Mouse (Mus musculus): ENCODE data around the gene Gm17387. TPM values are rescaled to one million over a fixed set of nuclear protein-coding genes. Genes with fewer than 3 reads are reported as not detected.
A peak's percentile ranks its signal among the peaks of the same experiment; 100 is the strongest.
"Not testable (repeated sequence)": the region's sequence is repeated elsewhere in the genome, so short reads cannot be mapped to it uniquely, and the experiment has no call there.

The Gm17387 gene
- polyA plus RNA-seq, 1 experiment from 2014 or later: not detected

DNA sequence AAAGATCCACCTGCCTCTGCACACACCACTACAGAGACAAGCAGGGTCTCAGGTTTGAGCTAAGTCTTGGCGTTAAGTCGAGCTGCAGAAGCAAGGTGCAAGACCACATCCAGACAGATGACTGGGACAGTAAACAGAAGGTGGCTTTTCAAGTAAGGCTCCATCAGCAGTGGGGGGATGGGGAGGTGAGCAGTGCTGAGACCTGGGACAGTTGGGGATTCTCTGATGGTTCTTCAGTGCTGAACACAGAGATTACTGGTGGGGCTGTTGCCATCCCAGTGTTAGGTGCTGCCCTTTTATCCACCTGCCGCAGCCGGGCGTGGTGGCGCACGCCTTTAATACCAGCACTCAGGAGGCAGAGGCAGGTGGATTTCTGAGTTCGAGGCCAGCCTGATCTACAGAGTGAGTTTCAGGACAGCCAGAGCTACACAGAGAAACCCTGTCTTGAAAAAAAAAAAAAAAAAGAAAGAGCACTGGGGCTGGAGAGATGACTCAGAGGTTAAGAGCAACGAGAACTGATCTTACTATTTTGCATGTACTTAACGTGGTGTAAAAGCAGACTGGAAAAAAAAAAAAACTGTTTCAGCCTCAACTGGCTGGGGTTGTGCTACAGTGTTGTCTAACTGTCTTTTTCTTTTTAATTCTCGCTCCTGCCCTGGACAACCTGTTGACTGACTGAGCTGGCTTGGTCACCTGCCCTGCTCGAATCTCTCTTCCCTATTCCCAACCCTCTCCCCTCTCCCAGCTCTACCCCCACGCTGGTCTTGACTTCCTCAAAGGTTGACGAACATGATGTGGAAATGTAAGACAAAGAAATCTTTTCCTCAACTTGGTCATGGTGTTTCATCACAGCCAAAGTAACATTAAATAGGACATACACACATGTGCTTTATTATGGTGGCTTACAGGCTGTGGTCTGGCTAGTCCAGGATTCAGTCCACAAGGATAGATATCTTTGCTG is 7.2 kb upstream of the Gm17387 start:
- Histone ChIP-seq H3K27ac (no peak overlapping the region), H3K27me3 (no peaks in the 10 kb centered on the region)
- 74% methylated on average over 14 of the region's 14 CpGs for WGBS

GRCm38 (mm10) chr7:141024865-141025838 is 3.8 kb upstream of the Gm17387 start:
- H3K4me1 ChIP-seq: 0 out of 2 replicates have a peak, but pooled peaks cover 4% of the 10 kb centered on the region
- no peaks in the 10 kb centered on the region for H3K9me3 ChIP-seq
- 47% methylated on average over 6 of the region's 6 CpGs for WGBS
- ATAC-seq (ENCODE audit: borderline replicate concordance, extremely low read depth, low FRiP score, low TSS enrichment): no peak
- H3K9ac ChIP-seq: no peak overlapping the region
- no peak overlapping the region for H3K4me3 ChIP-seq
- no peak overlapping the region for H3K4me2 ChIP-seq
- no peak overlapping the region for H3K27ac ChIP-seq
- no peaks in the 10 kb centered on the region for H3K36me3 ChIP-seq
- no peaks in the 10 kb centered on the region for H3K27me3 ChIP-seq

More for the DNA sequence above, 7.2 kb upstream of the Gm17387 start:
- Histone ChIP-seq H3K9me3 (no peaks in the 10 kb centered on the region), H3K4me1 (0 out of 2 replicates have a peak, but pooled peaks cover 4% of the 10 kb centered on the region), H3K9ac (no peak overlapping the region), H3K4me2 (no peak overlapping the region), H3K4me3 (no peak overlapping the region), H3K36me3 (no peaks in the 10 kb centered on the region)
- no peak for ATAC-seq (ENCODE audit: borderline replicate concordance, extremely low read depth, low FRiP score, low TSS enrichment)

DNA sequence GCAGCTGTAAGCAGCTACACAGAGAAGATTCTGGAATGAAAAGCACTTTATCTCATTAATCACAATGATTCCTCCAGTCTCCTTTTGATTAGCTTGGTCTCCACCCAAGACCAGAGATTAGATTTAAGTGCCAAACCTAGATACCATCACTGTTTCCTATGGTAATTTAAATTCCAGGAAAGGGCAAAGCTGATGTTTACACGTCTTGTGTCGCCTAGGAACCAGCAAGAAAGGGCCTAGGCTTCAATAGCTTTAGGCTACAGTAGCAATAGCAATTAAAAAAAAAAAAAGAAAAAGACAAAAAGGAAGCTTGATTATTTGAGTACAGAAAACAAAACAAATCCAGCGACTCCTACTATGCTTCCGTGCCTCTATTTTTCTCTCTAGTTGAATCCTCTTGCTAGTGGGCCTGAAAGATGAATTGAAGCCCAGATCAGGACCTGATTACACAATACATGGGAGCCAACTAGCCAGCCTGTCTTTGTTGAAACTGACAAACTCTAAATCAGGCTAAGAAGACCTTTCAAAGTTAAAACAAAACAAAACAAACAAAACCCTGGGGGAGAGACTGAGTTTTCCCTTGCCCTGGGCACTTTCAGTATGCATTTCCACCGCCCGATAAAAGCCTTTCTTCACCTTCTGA is 2.7 kb upstream of the Gm17387 start:
- H3K9ac ChIP-seq: no peak overlapping the region
- H3K27ac ChIP-seq: peak overlapping the region; percentile 66

GRCm38 (mm10) chr7:141026740-141027098 is 2.2 kb upstream of the Gm17387 start:
- Histone ChIP-seq H3K27me3 (no peaks in the 10 kb centered on the region), H3K4me3 (no peak overlapping the region), H3K9ac (no peak overlapping the region), H3K36me3 (no peaks in the 10 kb centered on the region), H3K9me3 (no peaks in the 10 kb centered on the region), H3K4me2 (no peak overlapping the region), H3K27ac (peak overlapping the region; percentile 66), H3K4me1 (0 out of 2 replicates have a peak, but pooled peaks cover 4% of the 10 kb centered on the region)
- no peak for ATAC-seq (ENCODE audit: borderline replicate concordance, extremely low read depth, low FRiP score, low TSS enrichment)
- 62% methylated on average over 5 of the region's 5 CpGs for WGBS

More for the DNA sequence above, 2.7 kb upstream of the Gm17387 start:
- WGBS: 45% methylated on average over 6 of the region's 6 CpGs
- Histone ChIP-seq H3K9me3 (no peaks in the 10 kb centered on the region), H3K36me3 (no peaks in the 10 kb centered on the region), H3K4me3 (no peak overlapping the region), H3K4me1 (0 out of 2 replicates have a peak, but pooled peaks cover 4% of the 10 kb centered on the region), H3K4me2 (no peak overlapping the region), H3K27me3 (no peaks in the 10 kb centered on the region)
- ATAC-seq (ENCODE audit: borderline replicate concordance, extremely low read depth, low FRiP score, low TSS enrichment): no peak

- Histone ChIP-seq H3K27ac (no peak overlapping the region), H3K9ac (no peak overlapping the region), H3K27me3 (no peaks in the 10 kb centered on the region), H3K4me3 (no peak overlapping the region), H3K9me3 (no peaks in the 10 kb centered on the region), H3K4me2 (no peak overlapping the region), H3K4me1 (no peaks in the 10 kb centered on the region), H3K36me3 (no peaks in the 10 kb centered on the region)
- ATAC-seq (ENCODE audit: borderline replicate concordance, extremely low read depth, low FRiP score, low TSS enrichment): no peak
- WGBS: 57% methylated on average over 3 of the region's 3 CpGs
These were observed 1.5 kb downstream of the Gm17387 start for GRCm38 (mm10) chr7:141030390-141030789.

GRCm38 (mm10) chr7:141032458-141033167 is 3.7 kb downstream of the Gm17387 start:
- no peaks in the 10 kb centered on the region for H3K4me1 ChIP-seq
- no peak overlapping the region for H3K4me3 ChIP-seq
- H3K4me2 ChIP-seq: no peak overlapping the region
- no peak overlapping the region for H3K9ac ChIP-seq
- no peaks in the 10 kb centered on the region for H3K36me3 ChIP-seq
- H3K9me3 ChIP-seq: no peaks in the 10 kb centered on the region
- 60% methylated on average over 9 of the region's 9 CpGs for WGBS
- H3K27me3 ChIP-seq: no peaks in the 10 kb centered on the region
- no peak overlapping the region for H3K27ac ChIP-seq
- no peak for ATAC-seq (ENCODE audit: borderline replicate concordance, extremely low read depth, low FRiP score, low TSS enrichment)

DNA sequence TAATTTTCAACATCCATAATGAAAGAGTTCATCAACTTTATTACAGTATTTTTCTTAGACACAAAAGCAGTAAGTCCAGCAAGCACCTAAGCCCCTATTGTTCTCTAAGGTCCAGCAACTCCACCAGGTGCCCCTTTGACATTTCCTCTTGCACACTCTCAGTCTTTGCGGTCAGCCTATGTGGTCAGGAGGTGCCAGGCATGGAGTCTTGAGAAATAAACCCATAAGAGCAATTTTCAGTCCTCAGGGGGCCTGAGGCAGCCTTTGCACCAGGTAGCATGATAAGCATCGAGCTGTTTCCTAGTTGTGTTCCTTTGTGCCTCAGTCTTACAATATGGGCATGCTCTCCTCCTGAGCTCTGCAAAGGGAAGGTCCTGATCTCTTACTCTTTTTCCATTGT is 7.7 kb downstream of the Gm17387 start:
- H3K4me3 ChIP-seq; H3K4me2 ChIP-seq; H3K36me3 ChIP-seq; H3K9me3 ChIP-seq; H3K27me3 ChIP-seq; ATAC-seq (ENCODE audit: borderline replicate concordance, extremely low read depth, low FRiP score, low TSS enrichment); H3K27ac ChIP-seq; H3K4me1 ChIP-seq; H3K9ac ChIP-seq: not testable (repeated sequence)
- WGBS: 55% methylated on average over 1 of the region's 2 CpGs

DNA sequence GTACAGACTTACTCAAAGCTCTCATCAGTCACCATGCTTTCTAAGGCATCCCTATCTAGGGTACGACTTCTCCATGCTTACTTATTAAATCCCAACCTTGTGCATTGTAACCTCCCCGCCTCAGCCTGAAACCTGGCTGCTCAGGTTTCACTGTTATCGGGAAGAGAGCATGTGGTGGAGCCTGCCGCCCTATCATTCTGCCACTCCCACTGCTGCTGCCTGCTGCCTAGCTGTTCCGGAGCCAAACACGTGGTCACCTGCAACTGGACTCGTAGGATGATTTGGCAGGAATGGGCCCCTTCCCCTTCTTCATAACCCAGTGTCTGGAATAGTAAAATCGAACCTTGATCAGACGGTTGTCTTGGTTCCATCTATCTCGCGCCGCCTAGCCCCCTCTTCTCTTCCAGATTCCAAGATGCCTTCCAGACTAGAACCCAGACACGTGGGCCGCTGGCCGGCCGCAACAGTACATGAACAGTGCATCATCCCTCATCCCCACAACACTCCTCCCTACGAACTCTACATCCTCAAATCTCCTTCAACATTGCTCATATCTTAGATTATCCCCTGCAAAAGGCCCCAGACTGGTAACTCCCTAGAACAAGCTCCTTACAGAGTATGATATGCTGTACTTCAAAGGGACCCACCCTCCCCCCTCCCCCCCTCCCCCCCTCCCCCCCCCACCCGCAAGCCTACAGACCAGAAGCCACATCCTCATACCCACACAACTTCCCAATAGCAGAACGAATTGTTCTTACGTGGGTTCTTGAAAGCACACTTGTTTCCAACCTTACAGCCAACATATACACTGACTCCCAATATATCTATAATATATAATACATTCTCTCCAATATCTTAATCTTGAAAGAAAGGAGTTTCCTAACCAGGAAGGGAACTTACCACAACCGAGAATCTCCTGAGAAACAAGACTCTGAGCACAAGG is 9.4 kb downstream of the Gm17387 start:
- Histone ChIP-seq H3K9ac (no peak overlapping the region), H3K36me3 (no peaks in the 10 kb centered on the region), H3K4me1 (peaks cover 14% of the 10 kb centered on the region), H3K4me3 (no peak overlapping the region), H3K4me2 (no peak overlapping the region), H3K27ac (no peak overlapping the region), H3K27me3 (no peaks in the 10 kb centered on the region), H3K9me3 (no peaks in the 10 kb centered on the region)
- WGBS: 58% methylated on average over 20 of the region's 21 CpGs
- ATAC-seq (ENCODE audit: borderline replicate concordance, extremely low read depth, low FRiP score, low TSS enrichment): no peak

DNA sequence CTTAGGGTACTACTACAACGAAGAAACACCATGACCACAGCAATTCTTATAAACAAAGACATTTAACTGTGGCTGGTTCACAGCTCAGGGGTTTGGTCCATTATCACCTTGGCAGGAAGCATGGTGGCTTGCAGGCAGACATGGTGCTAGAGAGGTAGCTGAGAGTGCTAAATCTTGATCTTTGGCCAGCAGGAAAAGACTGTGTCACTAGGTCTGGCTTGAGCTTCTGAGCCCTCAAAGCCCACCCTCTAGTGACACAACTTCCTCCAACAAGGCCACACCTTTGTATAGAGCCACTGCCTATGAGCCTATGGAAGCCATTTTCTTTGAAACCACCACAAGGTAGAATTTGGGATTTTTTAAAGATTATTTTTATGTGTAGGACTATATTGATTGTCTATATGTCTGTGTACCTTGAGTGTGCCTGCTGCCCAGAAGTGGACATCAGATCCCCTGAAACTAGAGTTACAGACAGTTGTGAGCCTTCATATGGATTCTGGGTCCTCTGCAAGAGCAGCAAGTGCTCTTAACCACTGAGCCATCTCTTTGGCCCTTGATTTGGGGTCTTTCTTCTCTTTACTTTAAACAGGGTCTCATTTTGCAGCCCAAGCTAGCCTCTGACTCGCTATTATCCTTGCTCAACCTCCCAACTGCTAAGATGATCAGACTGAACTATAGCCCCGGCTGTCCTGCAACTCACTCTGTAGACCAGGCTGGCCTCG is 10.6 kb downstream of the Gm17387 start:
- ATAC-seq (ENCODE audit: borderline replicate concordance, extremely low read depth, low FRiP score, low TSS enrichment): no peak
- Histone ChIP-seq H3K9me3 (no peaks in the 10 kb centered on the region), H3K9ac (no peak overlapping the region), H3K36me3 (no peaks in the 10 kb centered on the region), H3K4me3 (no peak overlapping the region), H3K4me1 (peaks cover 14% of the 10 kb centered on the region), H3K27ac (no peak overlapping the region), H3K4me2 (no peak overlapping the region), H3K27me3 (no peaks in the 10 kb centered on the region)
- WGBS: 89% methylated on average over 4 of the region's 4 CpGs
